Mouse (Mus musculus): ENCODE results near the gene Tcf7l1.

The Tcf7l1 gene

GRCm38 (mm10) chr6:72743624-72744041 lies 45.4 kb downstream of the Tcf7l1 start:
- no peak for DNase-seq

- no peak for DNase-seq
These were observed 46.7 kb downstream of the Tcf7l1 start for GRCm38 (mm10) chr6:72742331-72742730.

GRCm38 (mm10) chr6:72740596-72741421 lies 48.2 kb downstream of the Tcf7l1 start:
- peak; percentile 48 to 60 for DNase-seq

- DNase-seq, result no peak
These were observed 52.2 kb downstream of the Tcf7l1 start for GRCm38 (mm10) chr6:72736872-72737271.

- peak in 1 of 2 experiments; percentile 47 for DNase-seq
These were observed 53.8 kb downstream of the Tcf7l1 start for GRCm38 (mm10) chr6:72735206-72735605.

- DNase-seq, result no peak
These were observed 55.7 kb downstream of the Tcf7l1 start for GRCm38 (mm10) chr6:72733375-72733774.

- DNase-seq, result no peak
These were observed 56.9 kb downstream of the Tcf7l1 start for GRCm38 (mm10) chr6:72732109-72732508.

GRCm38 (mm10) chr6:72730560-72730849 lies 58.5 kb downstream of the Tcf7l1 start:
- no peak for DNase-seq

- no peak for DNase-seq
These were observed 59.1 kb downstream of the Tcf7l1 start for GRCm38 (mm10) chr6:72729831-72730559.

- no peak for DNase-seq
These were observed 61.2 kb downstream of the Tcf7l1 start for GRCm38 (mm10) chr6:72727826-72728225.

GRCm38 (mm10) chr6:72724494-72725180 lies 64.4 kb downstream of the Tcf7l1 start:
- DNase-seq, result peak in 1 of 2 experiments; percentile 41

- DNase-seq, result no peak
These were observed 65.2 kb downstream of the Tcf7l1 start for GRCm38 (mm10) chr6:72723731-72724385.

- no peak for DNase-seq
These were observed 65.9 kb downstream of the Tcf7l1 start for GRCm38 (mm10) chr6:72723143-72723542.

GRCm38 (mm10) chr6:72720852-72721251 lies 68.2 kb downstream of the Tcf7l1 start:
- DNase-seq, result no peak

GRCm38 (mm10) chr6:72714726-72715125 lies 74.3 kb downstream of the Tcf7l1 start:
- peak; percentile 26 to 65 for DNase-seq

- no peak for DNase-seq
These were observed 74.8 kb downstream of the Tcf7l1 start for GRCm38 (mm10) chr6:72714250-72714649.

GRCm38 (mm10) chr6:72711508-72712081 lies 77.5 kb downstream of the Tcf7l1 start:
- DNase-seq, result no peak

GRCm38 (mm10) chr6:72710897-72711507 lies 78.1 kb downstream of the Tcf7l1 start:
- DNase-seq, result peak; percentile 21 to 41

GRCm38 (mm10) chr6:72699467-72700126 lies 89.5 kb downstream of the Tcf7l1 start:
- DNase-seq, result no peak

GRCm38 (mm10) chr6:72698559-72698958 lies 90.5 kb downstream of the Tcf7l1 start:
- DNase-seq, result no peak

GRCm38 (mm10) chr6:72696601-72697335 lies 92.3 kb downstream of the Tcf7l1 start:
- DNase-seq, result no peak

Data from kidney, postnatal 36 days (tissue).